Mouse (Mus musculus): ENCODE data around the gene Kmt2e.

DNA sequence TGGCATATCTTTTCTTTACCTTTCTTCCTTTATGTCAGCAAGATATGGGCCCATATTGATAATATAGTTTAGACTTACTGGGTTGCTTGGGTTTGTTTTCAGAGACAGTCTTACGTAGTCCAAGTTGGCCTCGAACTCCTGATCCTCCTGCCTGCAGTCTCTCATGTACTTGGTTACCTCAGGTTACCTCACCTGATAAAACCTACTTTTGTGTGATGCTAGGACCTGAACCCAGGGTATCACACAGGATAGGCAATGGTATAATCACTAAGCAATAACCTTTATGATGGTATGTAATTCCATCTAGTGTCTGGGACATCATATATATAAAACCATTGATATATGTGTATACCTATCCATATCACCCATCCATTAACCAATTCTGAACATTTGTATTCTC is 12.8 kb upstream of the Kmt2e start:
- TF ChIP-seq MAFK (IDR thresholded peaks at IDR 0.05; ENCODE audit: insufficient read depth, low read depth, low read length) (no peak), HCFC1 (IDR thresholded peaks at IDR 0.05; ENCODE audit: borderline replicate concordance, insufficient read depth, low read length) (no peak), ZC3H11A (IDR thresholded peaks at IDR 0.05; ENCODE audit: borderline replicate concordance, low read depth, low read length) (no peak)

Measured in ES-E14 (cell line).